Comparison of ENCODE assay signal across 14 mouse cellular contexts in genomic region chr15:99578802-99579485, GRCm38 (mm10). TPM values are rescaled to one million over a fixed set of nuclear protein-coding genes. Genes with fewer than 3 reads are reported as not detected.
DNase-seq lines count a peak whose midpoint lies in the region; ATAC-seq lines count a peak whose summit lies in the region.
"Had no signal": no experiment of that assay in that cellular context is flagged by ENCODE, and none has a peak within 500 bp of the region (broad histone marks: within the 10 kb centered on the region; RNA-seq: fewer than 3 reads in every experiment).

Gene Aqp2, plus strand, starts transcription at chr15:99579055.

- H3K4me3 ChIP-seq in forebrain, embryonic 14.5 days (ENCODE audit: low read depth, low read length), result no peak within 1 kb of the TSS
- H3K4me3 ChIP-seq: erythroblast, embryonic 14.5 days; heart, adult 2 months had no signal

- H3K27me3 ChIP-seq in forebrain, embryonic 14.5 days (replicated peaks; ENCODE audit: control insufficient read depth, insufficient read depth, low read length), result peaks cover 13% of the 10 kb centered on the region

- ATAC-seq in forebrain, embryonic 14.5 days, result no peak

- no peak within 1 kb of the TSS for H3K9ac ChIP-seq in forebrain, embryonic 14.5 days (ENCODE audit: low read length)

- peak; percentile 51 to 72 for DNase-seq in adrenal gland, adult (ENCODE audit: inconsistent age in 2 of 2, low spot score in 1 of 2)
- no peak for DNase-seq in adrenal gland, postnatal 4 days (ENCODE audit: low spot score in 2 of 2)
- peak; percentile 32 for DNase-seq in kidney, adult 11 months
- DNase-seq in kidney, adult 18-20 months, result no peak
- peak; percentile 54 for DNase-seq in cerebellum, adult 9-10 months
- DNase-seq in kidney, postnatal 14 days, result peak; percentile 23
- DNase-seq in forebrain, embryonic 14.5 days (ENCODE audit: low spot score), result no peak
- no peak for DNase-seq in yolk sac, embryonic 10.5 days (ENCODE audit: low spot score)
- DNase-seq: heart, adult 2 months; lung, postnatal 10 days had no signal

- H3K36me3 ChIP-seq in forebrain, embryonic 14.5 days (ENCODE audit: control insufficient read depth, insufficient read depth, low read length), result no peaks in the 10 kb centered on the region

- 87% methylated on average over 26 of the region's 26 CpGs for whole genome bisulfite sequencing in forebrain, embryonic 14.5 days

- H3K27ac ChIP-seq in forebrain, embryonic 14.5 days (ENCODE audit: low read depth, low read length), result no peak within 1 kb of the TSS
- H3K27ac ChIP-seq: heart, adult 2 months; stomach, postnatal 0 days had no signal

- H3K4me1 ChIP-seq in forebrain, embryonic 14.5 days (ENCODE audit: control insufficient read depth, insufficient read depth, low read length), result peaks cover 5% of the 10 kb centered on the region

- no peak within 1 kb of the TSS for H3K4me2 ChIP-seq in forebrain, embryonic 14.5 days (ENCODE audit: low read length)

- H3K9me3 ChIP-seq in forebrain, embryonic 14.5 days (replicated peaks; ENCODE audit: control insufficient read depth, low read length), result no peaks in the 10 kb centered on the region

RNA-seq across cellular contexts. Expression of gene Aqp2, which starts in this region (rescaled TPM):
- total RNA-seq in adrenal gland, postnatal 4 days (2021), result 10 to 100 TPM in 1 of 2 experiments, 1 to 10 TPM in 1; 1.2 to 11.4 TPM
- not detected in 2 replicates for polyA plus RNA-seq in forebrain, embryonic 14.5 days (2014; fragmentation: Nextera tagmentation; extraction: Ambion mirVana)
- total RNA-seq: hematopoietic stem cell, adult 5-6 weeks; liver, adult 2 months had no signal
- polyA plus RNA-seq: erythroblast, embryonic 14.5 days; liver, adult 2 months; stomach, postnatal 0 days had no signal

Comparison
In these comparisons a context has a peak if more than half of its experiments do, and no peak if none do; other contexts are left out.
1. DNase-seq: peak in adrenal gland, adult (2 of 2), kidney, adult 11 months (single experiment), cerebellum, adult 9-10 months (single experiment) and kidney, postnatal 14 days (single experiment); none in adrenal gland, postnatal 4 days (0 of 2), kidney, adult 18-20 months (single experiment), forebrain, embryonic 14.5 days (single experiment) and yolk sac, embryonic 10.5 days (single experiment).